Comparison of ENCODE assay signal across 8 mouse cellular contexts in the genomic region with DNA sequence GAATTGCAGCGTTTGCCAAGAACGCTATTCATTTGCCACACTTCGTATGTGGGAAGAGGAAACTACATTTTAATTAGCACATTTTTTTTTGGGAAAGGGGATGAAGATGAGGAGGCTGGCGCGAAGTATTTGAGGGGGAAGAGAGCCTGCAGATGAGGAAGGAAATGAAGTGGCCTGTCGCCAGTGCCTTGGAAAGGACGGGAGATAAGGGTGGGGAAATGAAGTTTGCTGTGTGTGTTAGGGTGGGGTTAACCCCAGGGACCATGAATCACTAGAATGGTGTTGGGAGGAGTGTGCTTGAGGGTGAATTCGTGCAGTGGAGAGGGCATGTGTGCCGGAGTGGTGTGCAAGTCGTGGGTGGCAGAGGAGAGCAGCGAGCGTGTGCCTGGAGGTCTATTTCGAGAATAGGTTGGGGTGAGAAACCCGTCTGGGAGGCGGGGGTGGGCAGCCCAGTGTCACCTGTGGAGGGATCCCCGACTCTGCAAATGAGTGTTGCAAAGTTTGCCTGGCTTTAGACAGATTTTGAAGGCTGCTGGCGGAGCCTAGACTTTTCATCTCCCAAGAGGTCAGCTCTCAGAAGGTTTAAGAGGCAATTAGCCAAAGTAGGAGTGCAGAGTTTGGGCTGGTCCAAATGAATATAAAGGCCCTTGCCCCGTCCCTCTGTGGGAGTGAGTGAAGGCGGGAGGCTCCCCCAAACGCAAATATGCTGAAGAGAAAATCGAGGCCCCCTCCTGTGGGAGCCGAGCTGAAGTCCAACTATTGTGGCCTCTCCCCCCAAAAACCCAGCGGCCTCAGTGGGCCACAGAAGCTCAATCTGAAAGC. TPM values are rescaled to one million over a fixed set of nuclear protein-coding genes. Genes with fewer than 3 reads are reported as not detected.
DNase-seq lines count a peak whose midpoint lies in the region; ATAC-seq and TF ChIP-seq lines count a peak whose summit lies in the region.

No protein-coding gene starts in this region.

- no peaks in the 10 kb centered on the region; the same call in 1 of the 2 replicates for H3K27me3 ChIP-seq in G1E (ENCODE audit: insufficient read depth, low read length)
- H3K27me3 ChIP-seq in cerebellum, adult 2 months (ENCODE audit: control insufficient read depth, insufficient read depth, low read length), result no peaks in the 10 kb centered on the region
- H3K27me3 ChIP-seq in hindbrain, embryonic 11.5 days (ENCODE audit: control insufficient read depth, insufficient read depth, low read length), result no peaks in the 10 kb centered on the region
- H3K27me3 ChIP-seq in lung, postnatal 0 days (replicated peaks; ENCODE audit: insufficient read depth, low read length), result no peaks in the 10 kb centered on the region

- peak overlapping the region; percentile 93 for H3K4me3 ChIP-seq in G1E (ENCODE audit: low read depth, low read length)
- H3K4me3 ChIP-seq in cerebellum, adult 2 months (replicated peaks; ENCODE audit: insufficient read depth, low read depth, low read length), result peak overlapping the region; percentile 72
- H3K4me3 ChIP-seq in hindbrain, embryonic 11.5 days (ENCODE audit: low read depth, low read length), result peak overlapping the region; percentile 67
- H3K4me3 ChIP-seq in lung, postnatal 0 days (ENCODE audit: low read depth, low read length), result peak overlapping the region; percentile 94

- no peak for TF ChIP-seq CTCF in G1E (IDR thresholded peaks at IDR 0.05; ENCODE audit: low read depth, low read length)
- no peak for TF ChIP-seq CTCF in cerebellum, adult 2 months (IDR thresholded peaks at IDR 0.05; ENCODE audit: borderline replicate concordance, insufficient read depth, low read depth, low read length)
- TF ChIP-seq CTCF in lung, postnatal 0 days (IDR thresholded peaks at IDR 0.05), result no peak

- ATAC-seq in G1E (ENCODE audit: extremely low read depth, insufficient number of reproducible peaks, low FRiP score, poor library complexity, severe bottlenecking), result no peak
- peak; percentile 24 for ATAC-seq in hindbrain, embryonic 11.5 days (ENCODE audit: low FRiP score)
- peak; percentile 0; the same call in 1 of the 2 replicates for ATAC-seq in lung, postnatal 0 days

- H3K4me1 ChIP-seq in G1E (ENCODE audit: insufficient read depth, low read depth, low read length), result peaks cover 46% of the 10 kb centered on the region
- H3K4me1 ChIP-seq in cerebellum, adult 2 months (ENCODE audit: control insufficient read depth, insufficient read depth, low read length), result no peaks in the 10 kb centered on the region; the same call in 1 of the 2 replicates
- 0 out of 2 replicates have a peak, but pooled peaks cover 3% of the 10 kb centered on the region for H3K4me1 ChIP-seq in hindbrain, embryonic 11.5 days (replicated peaks; ENCODE audit: control insufficient read depth, insufficient read depth, low read length)
- H3K4me1 ChIP-seq in lung, postnatal 0 days (ENCODE audit: insufficient read depth, low read depth, low read length), result peaks cover 7% of the 10 kb centered on the region; the same call in 1 of the 2 replicates

- no peaks in the 10 kb centered on the region for H3K9me3 ChIP-seq in G1E (replicated peaks)
- no peaks in the 10 kb centered on the region for H3K9me3 ChIP-seq in hindbrain, embryonic 11.5 days (ENCODE audit: control insufficient read depth, low read length)
- no peaks in the 10 kb centered on the region for H3K9me3 ChIP-seq in lung, postnatal 0 days (ENCODE audit: low read length)

- H3K36me3 ChIP-seq in G1E (replicated peaks), result peaks cover 3% of the 10 kb centered on the region
- H3K36me3 ChIP-seq in hindbrain, embryonic 11.5 days (ENCODE audit: control insufficient read depth, insufficient read depth, low read length), result no peaks in the 10 kb centered on the region
- H3K36me3 ChIP-seq in lung, postnatal 0 days (ENCODE audit: insufficient read depth, low read length), result no peaks in the 10 kb centered on the region

- H3K9ac ChIP-seq in hindbrain, embryonic 11.5 days (ENCODE audit: low read depth, low read length), result peak overlapping the region; percentile 44
- peak overlapping the region; percentile 58 for H3K9ac ChIP-seq in lung, postnatal 0 days (replicated peaks; ENCODE audit: low read depth)

- peak; percentile 25; the same call in 1 of the 2 replicates for TF ChIP-seq EP300 in lung, postnatal 0 days (IDR thresholded peaks at IDR 0.05)

- H3K27ac ChIP-seq in cerebellum, adult 2 months (ENCODE audit: insufficient read depth, low read length), result peak overlapping the region; percentile 69
- H3K27ac ChIP-seq in hindbrain, embryonic 11.5 days (ENCODE audit: low read depth, low read length), result no peak overlapping the region
- H3K27ac ChIP-seq in lung, postnatal 0 days (ENCODE audit: low read length), result peak overlapping the region; percentile 90

- H3K4me2 ChIP-seq in hindbrain, embryonic 11.5 days (replicated peaks; ENCODE audit: low read depth, low read length), result peak overlapping the region; percentile 74
- peak overlapping the region; percentile 86 for H3K4me2 ChIP-seq in lung, postnatal 0 days (replicated peaks; ENCODE audit: low read depth, low read length)

- peak; percentile 40 for DNase-seq in G1E (ENCODE audit: low spot score)
- DNase-seq in cerebellum, adult 2 months, result peak; percentile 75 to 78
- DNase-seq in frontal cortex, postnatal 14 days (ENCODE audit: low spot score in 2 of 2), result peak; percentile 55
- DNase-seq in hindbrain, embryonic 11.5 days (ENCODE audit: low spot score), result peak; percentile 53
- DNase-seq in layer of hippocampus, postnatal 25 days (ENCODE audit: extremely low spot score in 1 of 2, low spot score in 1 of 2), result peak; percentile 39 to 60
- DNase-seq in lung, postnatal 0 days (ENCODE audit: low spot score), result peak; percentile 74
- peak; percentile 46 for DNase-seq in ovary, postnatal 14 days (ENCODE audit: low spot score)
- peak; percentile 60 for DNase-seq in thymus, postnatal 25 days

- WGBS in cerebellum, adult 2 months, result under 1% methylated on average over 23 of the region's 23 CpGs
- WGBS in hindbrain, embryonic 11.5 days, result 2% methylated on average over 23 of the region's 23 CpGs
- WGBS in lung, postnatal 0 days, result 2% methylated on average over 23 of the region's 23 CpGs

- TF ChIP-seq POLR2A in cerebellum, adult 2 months (IDR thresholded peaks at IDR 0.05; ENCODE audit: borderline replicate concordance, insufficient read depth, low read length), result 0 out of 2 replicates have a peak, but pooled peaks have one; percentile 21

RNA-seq across cellular contexts. Expression of a gene that starts 1.2 kb away (rescaled TPM):
- total RNA-seq in G1E (2014; fragmentation: Nextera tagmentation) (80.2 and 89.2 TPM in 2 replicates), G1E (2017) (78.0 and 81.6 TPM in 2 replicates)
- 9.2 and 10.9 TPM in 2 replicates for polyA plus RNA-seq in G1E (2012)
- polyA plus RNA-seq in cerebellum, adult 2 months (2012; rRNA removed), result 80.2 and 89.4 TPM in 2 replicates
- polyA plus RNA-seq in hindbrain, embryonic 11.5 days (2014; fragmentation: Nextera tagmentation; extraction: Ambion mirVana), result 46.6 and 51.6 TPM in 2 replicates
- 100 to 1,000 TPM; 115 to 125 TPM for total RNA-seq in layer of hippocampus, postnatal 25 days (2021)
- polyA plus RNA-seq in lung, postnatal 0 days (2015; fragmentation: Nextera tagmentation; extraction: Ambion mirVana), result 92.9 and 100 TPM in 2 replicates
